Mouse (Mus musculus) spleen, postnatal 36 days (tissue): ENCODE results near the gene Timm23.
"Not testable (repeated sequence)": the region's sequence is repeated elsewhere in the genome, so short reads cannot be mapped to it uniquely, and the experiment has no call there.

Experiments
- DNase-seq, 2 experiments: peaks; one replicate each; pipeline ENCODE4 v3.0.0; 2022; ENCODE audit warnings: low spot score in 2 of 2, mixed read lengths in 1 of 2

The Timm23 gene

DNA sequence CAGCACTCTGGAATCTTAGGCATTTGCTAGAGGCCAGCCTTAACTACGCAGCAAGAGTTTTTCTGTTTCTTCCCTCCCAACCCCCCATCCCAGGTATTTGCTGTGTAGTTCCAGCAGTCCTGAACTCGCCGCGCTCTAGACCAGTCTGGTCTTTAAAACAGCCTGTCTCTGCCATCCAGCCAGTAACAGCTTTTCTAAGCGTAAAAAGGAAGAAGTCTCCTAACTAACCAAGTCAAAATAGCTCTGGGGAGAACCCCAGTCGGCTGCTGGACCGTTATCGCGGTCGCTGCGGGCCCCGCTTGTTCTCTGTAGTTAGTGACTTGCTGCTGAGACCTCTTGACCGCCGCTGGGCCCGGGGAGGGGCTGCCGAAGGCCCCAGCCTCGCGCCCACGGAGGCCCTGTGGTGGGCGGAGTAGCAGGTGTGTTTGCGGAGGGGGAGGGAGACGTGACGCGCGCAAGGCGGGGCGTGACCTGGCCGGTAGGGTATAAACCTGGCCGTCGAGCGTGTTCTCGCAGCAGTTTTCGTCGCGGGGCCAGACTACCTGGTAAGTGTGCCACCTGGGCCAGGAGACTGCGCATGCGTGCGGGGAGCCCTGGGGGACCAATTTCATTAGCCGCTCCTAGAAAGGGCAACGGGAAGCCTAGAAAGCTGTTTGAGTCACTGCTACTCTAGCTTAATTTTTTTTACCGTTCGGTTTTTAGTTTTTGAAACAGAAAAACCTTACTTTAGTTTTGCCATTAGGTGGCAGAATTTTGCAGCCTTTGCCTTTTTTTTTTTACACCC, 36.2 kb downstream of the Timm23 start:
- DNase-seq = peak; percentile 85 to 88

DNA sequence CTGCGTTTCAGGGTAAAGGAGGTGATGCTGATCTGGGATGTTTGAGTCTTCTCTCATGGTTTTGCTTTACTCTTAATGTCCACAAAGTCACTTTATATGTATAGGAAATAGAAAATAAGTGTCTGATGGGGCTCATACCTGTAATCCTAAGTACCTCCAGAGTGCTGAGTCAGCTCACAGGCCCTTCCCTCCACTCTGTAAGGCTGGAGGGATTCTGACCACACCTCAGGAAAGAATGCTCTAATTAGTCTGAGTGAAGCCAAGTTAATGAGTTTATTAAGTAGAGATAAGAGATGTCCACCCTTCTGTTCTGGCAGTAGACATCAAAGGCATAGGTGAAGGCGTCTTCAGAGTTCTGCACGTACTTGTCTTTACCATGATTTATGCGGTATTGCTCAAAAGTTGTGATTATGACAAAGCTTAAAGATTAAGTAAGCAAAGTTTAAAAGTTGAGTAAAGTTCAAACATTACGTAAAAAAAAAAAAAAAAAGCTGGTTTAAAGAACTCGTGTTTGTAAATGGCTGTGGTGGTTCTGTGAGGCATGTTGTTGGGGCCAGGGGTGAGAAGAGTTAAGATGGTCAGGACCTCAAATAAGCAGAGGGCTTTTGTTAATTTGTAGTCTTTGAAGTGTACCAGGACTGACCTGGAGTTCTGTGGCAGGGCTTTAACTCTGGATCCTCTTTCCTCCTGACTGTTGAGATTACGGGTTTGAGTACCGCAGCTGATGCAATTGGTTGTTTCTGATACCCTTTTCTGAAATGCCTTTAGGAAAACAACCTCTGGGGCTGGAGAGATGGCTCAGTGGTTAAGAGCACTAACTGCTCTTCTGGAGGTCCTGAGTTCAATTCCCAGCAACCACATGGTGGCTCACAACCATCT, 37.3 kb downstream of the Timm23 start:
- no peak for DNase-seq

DNA sequence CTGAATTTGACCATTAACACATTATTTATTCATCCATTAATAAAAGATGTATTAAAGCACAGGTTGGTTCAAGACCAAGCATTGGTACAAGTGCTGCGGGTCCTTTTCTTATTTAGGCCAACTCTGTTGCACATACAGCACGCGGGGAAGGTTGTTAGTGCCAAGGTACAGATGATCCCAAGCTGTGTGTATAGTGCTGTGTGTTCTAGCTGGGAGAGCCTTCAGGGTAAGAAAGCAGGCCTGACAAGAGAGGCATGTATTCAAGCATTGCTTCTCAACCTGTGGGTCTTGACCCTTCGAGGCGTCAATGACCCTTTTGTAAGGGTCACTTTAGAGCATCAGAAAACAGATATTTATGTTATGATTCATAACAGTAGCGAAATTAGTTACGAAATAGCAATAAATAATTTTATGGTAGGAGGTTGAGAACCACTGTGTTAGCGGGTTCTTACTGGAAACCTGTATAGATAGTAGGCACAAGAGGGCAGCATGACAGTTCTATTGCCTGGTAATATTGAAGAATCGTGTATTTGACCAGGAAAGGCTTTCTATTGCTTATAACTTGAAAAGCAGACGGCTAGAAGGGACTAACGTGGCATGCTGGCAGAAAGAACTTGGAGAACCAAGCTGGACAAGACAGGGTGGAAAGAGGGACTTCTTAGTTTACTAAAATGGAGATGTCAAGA, 38.4 kb downstream of the Timm23 start:
- no peak for DNase-seq

GRCm38 (mm10) chr14:32162231-32162630, 39.5 kb downstream of the Timm23 start:
- DNase-seq = no peak

GRCm38 (mm10) chr14:32161090-32161885, 40.4 kb downstream of the Timm23 start:
- no peak for DNase-seq

DNA sequence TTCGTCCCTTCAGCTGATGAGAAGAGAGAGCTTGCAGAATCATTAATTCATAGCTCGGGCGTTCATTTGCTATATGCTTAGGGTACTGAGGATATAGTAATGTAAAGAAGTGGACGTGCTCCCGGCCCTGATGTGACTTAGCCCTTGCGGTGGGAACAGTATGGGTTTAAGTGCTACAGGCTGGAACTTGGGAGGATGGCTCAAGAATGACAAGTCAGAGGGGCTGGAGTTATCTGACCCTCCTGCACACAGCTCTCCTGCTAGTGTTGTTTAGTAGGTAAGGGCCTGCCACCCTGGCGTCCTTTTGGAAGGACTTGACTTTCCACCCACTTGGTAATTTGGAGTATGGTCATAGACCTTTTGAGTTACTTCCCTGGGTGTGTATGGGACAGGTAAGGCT, 41.1 kb downstream of the Timm23 start:
- DNase-seq = no peak

- DNase-seq = peak; percentile 97 to 98
Measured at GRCm38 (mm10) chr14:32159690-32160246, 41.9 kb downstream of the Timm23 start, which contains the start of gene Ncoa4. Ncoa4 (plus strand) TSS chr14:32159865.

GRCm38 (mm10) chr14:32159150-32159670, 42.5 kb downstream of the Timm23 start:
- DNase-seq = peak; percentile 40 to 53

- no peak for DNase-seq
Measured at GRCm38 (mm10) chr14:32154758-32155157, 46.9 kb downstream of the Timm23 start.

DNA sequence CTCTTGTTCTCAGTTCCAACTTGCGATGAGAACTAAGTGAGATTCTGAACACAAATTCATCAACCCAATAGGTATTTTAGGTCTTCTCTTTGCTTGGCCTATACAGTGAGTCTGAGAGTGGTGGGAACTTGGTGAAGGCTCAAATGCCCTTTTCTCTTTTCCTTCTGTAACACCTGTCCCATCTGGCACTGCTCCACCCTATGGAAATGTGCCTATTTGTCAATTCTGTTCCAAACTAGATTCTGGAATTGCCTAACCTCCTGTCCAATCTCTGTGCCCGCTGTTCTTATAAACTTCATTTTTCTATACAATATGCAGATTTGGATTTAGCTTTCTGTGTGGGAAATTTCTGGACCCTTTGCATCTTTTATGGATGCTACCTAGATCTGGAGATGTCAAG, 48.5 kb downstream of the Timm23 start:
- DNase-seq = no peak

DNA sequence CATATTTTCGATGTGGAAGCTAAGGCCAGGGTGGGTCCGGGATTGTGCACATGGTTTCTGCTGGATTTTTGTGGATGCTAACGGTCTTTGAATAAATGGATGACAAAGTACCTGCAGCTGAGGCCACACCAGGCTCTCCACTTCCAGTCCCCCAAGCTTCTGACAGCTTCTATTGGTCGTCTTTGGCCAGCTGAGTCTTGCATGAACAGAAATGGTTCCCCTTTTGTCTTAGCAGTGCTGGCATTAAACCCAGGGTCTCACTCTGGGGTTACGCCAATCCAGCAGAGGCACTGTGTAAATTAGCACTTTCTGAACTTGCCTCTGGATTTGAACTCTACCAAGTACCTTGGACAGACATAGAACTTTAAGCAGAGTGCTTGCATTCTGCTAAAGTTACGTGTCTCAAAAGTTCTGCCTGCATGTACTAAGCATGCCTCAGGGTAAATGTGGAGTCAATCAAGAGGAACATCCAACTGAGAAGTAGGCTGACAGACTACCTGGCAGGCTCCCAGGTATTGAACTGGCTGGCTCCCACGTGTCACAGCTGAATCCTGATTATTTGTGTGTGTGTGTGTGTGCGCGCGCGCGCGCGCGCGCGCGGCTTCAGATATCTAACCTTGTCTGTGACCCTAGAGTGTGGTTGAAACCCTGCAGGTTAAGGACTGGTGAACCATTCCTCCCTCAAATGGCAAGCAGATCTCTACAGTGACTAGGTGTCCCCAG, 49.3 kb downstream of the Timm23 start:
- DNase-seq = no peak

GRCm38 (mm10) chr14:32150872-32151271, 50.8 kb downstream of the Timm23 start:
- no peak for DNase-seq

GRCm38 (mm10) chr14:32146578-32146977, 55.1 kb downstream of the Timm23 start:
- no peak for DNase-seq

DNA sequence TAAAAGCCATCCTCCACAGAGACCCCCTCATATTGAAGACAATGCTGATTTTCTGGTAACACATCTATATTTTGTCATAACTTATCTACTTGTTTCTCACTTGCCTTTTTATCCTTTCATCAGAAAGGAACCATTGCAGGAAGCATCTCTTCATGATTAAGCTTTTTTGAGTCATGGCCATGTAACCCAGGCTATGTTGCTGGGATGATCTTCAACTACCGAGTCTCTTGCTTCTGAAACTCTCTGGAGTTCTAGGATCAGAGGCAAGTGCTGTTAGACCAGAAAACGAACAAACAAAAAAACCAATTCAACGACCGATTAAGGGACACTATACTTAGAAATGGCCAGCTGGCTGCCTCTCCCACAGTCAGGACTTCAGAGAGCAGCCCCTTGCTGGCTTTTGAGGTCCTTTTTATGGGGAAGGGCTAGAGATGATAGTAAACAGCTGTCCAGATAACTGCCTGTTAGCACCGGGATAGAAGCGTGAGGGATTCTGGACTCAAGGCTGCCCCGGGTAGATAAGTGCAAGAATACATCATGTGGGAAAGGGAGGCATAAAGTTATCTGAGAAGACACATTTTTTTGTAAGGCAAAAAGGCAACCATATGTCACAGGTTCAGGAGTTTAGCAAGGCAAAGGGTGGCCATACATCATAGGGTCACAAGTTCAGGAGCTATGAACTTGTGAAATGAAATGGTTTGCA, 55.7 kb downstream of the Timm23 start:
- DNase-seq = peak; percentile 51 to 75

- DNase-seq = no peak
Measured at GRCm38 (mm10) chr14:32145401-32145800, 56.3 kb downstream of the Timm23 start.

GRCm38 (mm10) chr14:32144734-32145133, 57.0 kb downstream of the Timm23 start:
- no peak for DNase-seq

- DNase-seq = no peak
Measured at GRCm38 (mm10) chr14:32141723-32142122, 60.0 kb downstream of the Timm23 start, which contains the start of gene Msmb. Msmb (plus strand) TSS chr14:32142023.

DNA sequence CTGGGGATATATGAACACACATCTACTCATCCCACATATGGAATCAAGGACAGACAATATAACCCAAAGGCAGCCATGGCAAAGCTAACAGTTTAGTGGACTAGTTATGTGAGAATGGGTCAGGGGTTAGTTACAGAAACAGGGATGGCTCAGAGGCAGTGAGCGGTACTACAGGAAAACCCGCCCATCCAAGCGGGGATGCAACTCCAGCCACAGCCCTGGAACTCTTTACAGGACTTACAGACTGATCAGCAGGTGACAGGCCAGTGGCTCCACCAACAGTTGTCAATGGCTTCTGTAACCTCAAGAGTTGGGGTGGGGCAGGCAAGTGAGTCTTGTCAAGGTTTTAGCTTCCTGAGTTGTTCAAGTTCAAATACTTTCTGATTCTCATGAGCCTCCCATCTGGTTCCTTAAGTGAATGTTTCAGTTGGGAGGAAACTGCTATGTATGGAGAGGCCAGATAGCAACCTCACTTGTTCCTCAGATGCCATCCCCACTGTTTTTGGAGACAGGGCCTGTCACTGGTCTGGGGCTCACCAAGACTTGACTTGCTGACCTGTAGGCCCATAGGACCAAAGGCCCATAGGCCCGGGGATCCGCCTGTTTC, 61.2 kb downstream of the Timm23 start:
- DNase-seq = no peak

- DNase-seq = not testable (repeated sequence)
Measured at GRCm38 (mm10) chr14:32136467-32136866, 65.2 kb downstream of the Timm23 start.
